Mouse (Mus musculus) mouse embryonic stem cell (cell line): Measurements from ENCODE around the gene Rtp4.

Source experiments
- in situ Hi-C, 2 experiments: fragments of 300-500 bp; cut with MboI; formaldehyde crosslinking; loops; 1 replicate in 1 of 2; 3 replicates in 1 of 2; pipeline ENCODE4 v1.14.3; 2019 to 2020; ENCODE audit warnings: low sequenced_read_pairs in 2 of 2, low pct_unique_long_range_greater_than_20kb in 1 of 2, mixed read lengths in 1 of 2; ENCODE audit not compliant: unreplicated experiment in 1 of 2

Gene Rtp4

DNA sequence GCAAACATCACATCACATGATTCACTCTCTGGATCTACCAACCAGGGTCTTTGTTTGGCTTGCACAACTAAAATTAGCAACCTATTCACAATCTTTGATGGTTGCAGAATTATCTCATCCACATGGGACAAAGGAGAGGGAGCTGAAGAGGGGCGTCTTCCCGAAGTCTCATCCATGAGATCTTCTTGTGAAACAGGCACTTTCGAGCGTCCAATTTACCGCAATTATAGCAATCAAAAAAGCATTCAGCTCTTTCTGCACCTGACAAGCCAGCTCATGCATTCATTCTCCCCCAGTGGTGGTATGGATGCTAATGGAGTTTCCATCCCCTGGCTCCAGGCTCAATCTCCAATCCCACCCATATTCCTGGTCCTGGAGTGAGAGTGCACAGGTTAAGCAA lies 132.9 kb downstream of the Rtp4 start:
- in situ Hi-C loops, result no loop called here

- in situ Hi-C loops, result no loop called here
Measured at GRCm38 (mm10) chr16:23653479-23653878, 133.4 kb downstream of the Rtp4 start.

DNA sequence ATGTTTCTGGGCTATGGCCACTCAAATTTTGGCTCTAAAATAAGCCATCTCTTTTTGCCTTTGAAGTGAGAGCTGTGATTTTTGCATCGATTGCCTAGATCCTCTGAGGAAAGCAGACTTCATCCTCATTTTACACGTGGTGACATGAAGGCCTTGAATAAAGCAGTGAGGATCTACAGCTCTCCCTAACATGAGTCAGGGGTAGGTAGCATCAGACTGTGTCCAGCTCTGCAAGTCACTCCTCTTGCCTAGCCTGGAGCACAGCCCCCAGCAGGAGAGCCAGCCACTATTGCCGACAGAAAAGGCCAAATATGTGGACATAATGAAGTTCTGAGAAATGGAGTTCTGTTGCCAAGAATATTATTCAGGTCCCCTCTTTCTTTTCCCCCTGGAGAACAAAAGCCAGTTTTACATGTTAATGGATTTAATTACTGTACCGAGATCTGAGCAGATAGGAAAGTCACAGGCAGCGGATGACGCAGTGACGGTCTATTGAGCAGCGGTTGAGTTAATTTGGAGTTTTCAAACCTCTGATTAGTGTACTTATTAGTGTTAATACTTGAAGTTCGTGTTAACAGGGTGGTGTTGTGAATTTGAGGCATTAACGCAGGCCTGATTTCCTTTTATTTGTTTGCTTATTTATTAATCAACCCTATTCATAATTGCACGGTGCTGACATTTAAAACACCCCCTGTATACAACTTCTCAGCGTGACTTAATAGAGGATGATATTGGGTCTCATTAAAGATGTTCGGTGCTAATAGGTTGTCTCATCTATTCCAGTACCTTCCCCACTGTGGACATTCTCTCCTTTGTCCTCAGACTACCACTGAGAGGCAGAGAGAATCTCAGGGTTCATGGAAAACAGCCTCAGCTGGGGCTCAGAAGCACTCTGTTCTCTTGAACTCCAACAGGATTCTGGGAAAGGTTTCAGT lies 139.8 kb downstream of the Rtp4 start:
- in situ Hi-C loops, result no loop called here
